Mouse (Mus musculus): Measurements from ENCODE around the gene Selenoi. TPM values are rescaled to one million over a fixed set of nuclear protein-coding genes. Genes with fewer than 3 reads are reported as not detected.

Selenoi gene
- polyA plus RNA-seq, 1 experiment from 2014 or later = 37.3 TPM

GRCm38 (mm10) chr5:30281291-30281732 is 48.9 kb downstream of the Selenoi start, which contains the start of gene Drc1:
Gene Drc1, plus strand, starts transcription at chr5:30281388.
- H3K27me3 ChIP-seq (replicated peaks) = no peaks in the 10 kb centered on the region
- H3K4me1 ChIP-seq (replicated peaks) = peaks cover 4% of the 10 kb centered on the region; the same call in 1 of the 2 replicates
- no peak within 1 kb of the TSS for H3K27ac ChIP-seq
- peak within 1 kb of the TSS; percentile 68 for H3K4me2 ChIP-seq (replicated peaks)
- peak within 1 kb of the TSS; percentile 35 for H3K4me3 ChIP-seq (replicated peaks)
- peaks cover 3% of the 10 kb centered on the region; the same call in 1 of the 2 replicates for H3K9me3 ChIP-seq
- no peak for ATAC-seq
- WGBS = 4% methylated on average over 26 of the region's 26 CpGs
- H3K36me3 ChIP-seq = no peaks in the 10 kb centered on the region
- no peak within 1 kb of the TSS for H3K9ac ChIP-seq

GRCm38 (mm10) chr5:30285944-30286799 is 53.8 kb downstream of the Selenoi start:
- no peaks in the 10 kb centered on the region for H3K27me3 ChIP-seq (replicated peaks)
- no peak overlapping the region for H3K4me3 ChIP-seq (replicated peaks)
- H3K4me1 ChIP-seq (replicated peaks) = peaks cover 5% of the 10 kb centered on the region; the same call in 1 of the 2 replicates
- no peak overlapping the region for H3K9ac ChIP-seq
- H3K9me3 ChIP-seq = peaks cover 3% of the 10 kb centered on the region; the same call in 1 of the 2 replicates
- no peaks in the 10 kb centered on the region for H3K36me3 ChIP-seq
- H3K4me2 ChIP-seq (replicated peaks) = peak overlapping the region; percentile 34
- H3K27ac ChIP-seq = peak overlapping the region; percentile 52; the same call in 1 of the 2 replicates
- ATAC-seq = peak; percentile 77
- WGBS = 57% methylated on average over 10 of the region's 10 CpGs

GRCm38 (mm10) chr5:30287106-30287882 is 54.9 kb downstream of the Selenoi start:
- Histone ChIP-seq H3K36me3 (no peaks in the 10 kb centered on the region), H3K4me3 (replicated peaks) (no peak overlapping the region), H3K27me3 (replicated peaks) (no peaks in the 10 kb centered on the region), H3K4me2 (replicated peaks) (no peak overlapping the region), H3K9me3 (peaks cover 3% of the 10 kb centered on the region; the same call in 1 of the 2 replicates), H3K4me1 (replicated peaks) (peaks cover 5% of the 10 kb centered on the region; the same call in 1 of the 2 replicates), H3K9ac (no peak overlapping the region), H3K27ac (peak overlapping the region; percentile 52; the same call in 1 of the 2 replicates)
- 62% methylated on average over 9 of the region's 9 CpGs for WGBS
- peak; percentile 77 for ATAC-seq

Other genes with a start within 250 kb of the Selenoi start
- gene Il6, start 219.5 kb upstream of the Selenoi start, polyA plus RNA-seq (2015; fragmentation: Nextera tagmentation; extraction: Ambion mirVana) = 0.40 TPM in 1 of 2 replicates, not detected in the other
- 276 and 288 TPM in 2 replicates for gene Tyms, start 159.0 kb upstream of the Selenoi start, polyA plus RNA-seq (2015; fragmentation: Nextera tagmentation; extraction: Ambion mirVana)
- 0.53 and 0.57 TPM in 2 replicates for gene Garem2, start 127.4 kb upstream of the Selenoi start, polyA plus RNA-seq (2015; fragmentation: Nextera tagmentation; extraction: Ambion mirVana)
- not detected in 2 replicates for gene 3110082J24Rik, start 126.5 kb upstream of the Selenoi start, polyA plus RNA-seq (2015; fragmentation: Nextera tagmentation; extraction: Ambion mirVana)
- gene Hadha, start 77.4 kb upstream of the Selenoi start, polyA plus RNA-seq (2015; fragmentation: Nextera tagmentation; extraction: Ambion mirVana) = 178 and 193 TPM in 2 replicates
- 246 and 269 TPM in 2 replicates for gene Hadhb, start 77.3 kb upstream of the Selenoi start, polyA plus RNA-seq (2015; fragmentation: Nextera tagmentation; extraction: Ambion mirVana)
- gene Adgrf3, start 26.9 kb upstream of the Selenoi start, polyA plus RNA-seq (2015; fragmentation: Nextera tagmentation; extraction: Ambion mirVana) = 0.19 and 0.38 TPM in 2 replicates
- gene Drc1, start 48.8 kb downstream of the Selenoi start, polyA plus RNA-seq (2015; fragmentation: Nextera tagmentation; extraction: Ambion mirVana) = 0.38 and 0.78 TPM in 2 replicates
- 0.66 and 0.84 TPM in 2 replicates for gene Otof, start 229.4 kb downstream of the Selenoi start, polyA plus RNA-seq (2015; fragmentation: Nextera tagmentation; extraction: Ambion mirVana)
- gene 1700001C02Rik, start 233.5 kb downstream of the Selenoi start, polyA plus RNA-seq (2015; fragmentation: Nextera tagmentation; extraction: Ambion mirVana) = not detected in 2 replicates

Measured in intestine, embryonic 15.5 days (tissue).